Mouse (Mus musculus): ENCODE data around the gene Irx3.

- TF ChIP-seq CTCF (IDR thresholded peaks at IDR 0.05; ENCODE audit: insufficient read depth, low read depth, low read length) (no peak), POLR2A (IDR thresholded peaks at IDR 0.05; ENCODE audit: insufficient read depth, low read depth, low read length) (no peak)
These were observed 18.9 kb downstream of the Irx3 start for GRCm38 (mm10) chr8:91782940-91783339.
